Mouse (Mus musculus): Measurements from ENCODE around the gene Plppr3. TPM values are rescaled to one million over a fixed set of nuclear protein-coding genes. Genes with fewer than 3 reads are reported as not detected.
A peak's percentile ranks its signal among the peaks of the same experiment; 100 is the strongest.

Plppr3 gene
- total RNA-seq, 2 experiments from 2014 or later, result not detected

DNA sequence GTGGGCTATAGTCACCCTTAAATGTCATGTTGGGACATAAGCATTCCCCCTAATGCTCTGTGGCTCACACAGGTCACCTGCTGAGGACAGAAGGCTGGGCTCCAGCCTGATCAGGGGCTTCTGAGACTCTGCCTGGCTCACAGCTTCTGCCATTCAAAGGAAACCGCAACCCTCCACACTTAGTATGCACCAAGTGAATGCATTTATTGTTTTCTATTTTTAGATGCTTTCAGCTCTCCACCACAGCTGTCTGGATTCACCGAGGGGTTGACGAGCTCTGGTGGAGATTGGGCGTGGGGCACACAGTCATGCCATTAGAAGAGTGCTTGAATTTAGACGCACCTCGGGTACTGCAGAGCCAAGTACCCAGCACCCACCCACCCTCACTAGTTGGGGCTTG lies 1.1 kb downstream of the Plppr3 start:
- intact Hi-C loops (cut with DNase I), result no loop called here
- no peak for DNase-seq

GRCm38 (mm10) chr10:79872862-79873261 lies 1.6 kb downstream of the Plppr3 start:
- intact Hi-C loops (cut with DNase I), result no loop called here
- DNase-seq, result no peak

GRCm38 (mm10) chr10:79871845-79872244 lies 2.6 kb downstream of the Plppr3 start:
- DNase-seq, result no peak
- intact Hi-C loops (cut with DNase I), result no loop called here

DNA sequence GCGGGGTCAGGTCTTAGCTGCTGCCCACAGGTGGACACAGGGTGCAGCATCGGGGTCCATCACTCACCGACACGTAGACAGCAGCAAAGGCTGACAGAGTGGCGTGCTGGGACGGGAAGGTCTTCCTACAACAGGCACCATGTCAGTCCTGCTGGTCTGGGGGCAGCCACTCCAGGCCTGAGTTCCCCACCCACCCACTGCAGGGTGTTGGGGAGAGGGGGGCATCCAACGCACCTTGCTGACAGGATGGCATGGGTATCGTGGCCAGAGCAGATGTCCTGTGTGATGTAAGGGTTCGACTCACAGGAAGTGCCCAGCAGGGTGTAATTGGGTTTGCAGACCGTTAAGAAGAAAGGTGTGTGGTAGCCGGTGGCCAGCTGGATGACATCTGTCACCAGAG lies 7.8 kb downstream of the Plppr3 start:
- intact Hi-C loops (cut with DNase I), result no loop called here
- DNase-seq, result no peak

DNA sequence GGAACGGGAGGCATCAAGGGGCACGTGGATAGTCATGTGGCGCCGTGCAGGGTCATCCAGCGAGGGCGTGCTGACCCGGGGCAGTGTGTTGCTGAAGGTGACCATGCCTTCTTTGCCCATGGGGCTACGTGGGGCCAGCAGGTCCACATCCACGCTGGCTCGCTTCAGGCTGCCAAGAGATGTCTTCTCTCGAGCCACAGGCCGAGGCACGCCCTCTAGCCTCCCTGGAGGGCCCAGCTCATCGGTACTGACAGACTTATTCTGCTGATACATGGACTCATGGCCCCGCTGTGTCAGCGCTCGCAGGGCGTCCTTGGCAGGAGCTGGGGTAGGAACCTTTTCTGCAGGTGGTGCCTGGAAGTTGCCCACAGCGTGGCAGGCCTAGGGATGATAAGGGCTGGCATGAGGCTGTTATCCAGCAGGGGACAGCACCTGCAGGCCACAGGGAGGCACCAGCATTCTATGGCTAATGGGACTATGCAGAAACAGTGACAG lies 8.6 kb downstream of the Plppr3 start:
- no peak for DNase-seq
- intact Hi-C loops (cut with DNase I), result no loop called here

DNA sequence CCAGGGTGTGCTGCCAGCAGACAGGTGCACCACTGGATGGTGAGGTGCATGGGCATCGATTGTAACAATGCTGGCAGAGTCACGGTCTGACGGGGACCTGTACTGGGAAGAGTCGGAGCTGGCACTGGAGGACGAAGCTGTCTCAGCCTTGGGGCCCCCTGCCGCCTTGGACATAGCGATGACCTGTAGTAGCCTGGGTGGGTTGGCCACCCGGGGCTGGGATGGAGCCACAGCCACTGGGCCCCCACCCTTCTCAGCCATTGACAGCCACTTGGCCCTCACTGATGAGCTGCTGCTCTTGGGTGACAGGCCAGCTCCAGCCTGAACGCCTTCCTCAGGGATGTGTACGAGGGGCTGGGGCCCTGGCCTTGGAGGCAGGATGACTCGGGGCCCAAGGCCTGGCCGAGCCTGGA lies 9.2 kb downstream of the Plppr3 start:
- no peak for DNase-seq
- intact Hi-C loops (cut with DNase I), result no loop called here

GRCm38 (mm10) chr10:79864351-79865188 lies 9.9 kb downstream of the Plppr3 start:
- DNase-seq, result no peak
- intact Hi-C loops (cut with DNase I), result no loop called here

- DNase-seq, result no peak
These were observed 11.5 kb downstream of the Plppr3 start for GRCm38 (mm10) chr10:79862925-79863324.

DNA sequence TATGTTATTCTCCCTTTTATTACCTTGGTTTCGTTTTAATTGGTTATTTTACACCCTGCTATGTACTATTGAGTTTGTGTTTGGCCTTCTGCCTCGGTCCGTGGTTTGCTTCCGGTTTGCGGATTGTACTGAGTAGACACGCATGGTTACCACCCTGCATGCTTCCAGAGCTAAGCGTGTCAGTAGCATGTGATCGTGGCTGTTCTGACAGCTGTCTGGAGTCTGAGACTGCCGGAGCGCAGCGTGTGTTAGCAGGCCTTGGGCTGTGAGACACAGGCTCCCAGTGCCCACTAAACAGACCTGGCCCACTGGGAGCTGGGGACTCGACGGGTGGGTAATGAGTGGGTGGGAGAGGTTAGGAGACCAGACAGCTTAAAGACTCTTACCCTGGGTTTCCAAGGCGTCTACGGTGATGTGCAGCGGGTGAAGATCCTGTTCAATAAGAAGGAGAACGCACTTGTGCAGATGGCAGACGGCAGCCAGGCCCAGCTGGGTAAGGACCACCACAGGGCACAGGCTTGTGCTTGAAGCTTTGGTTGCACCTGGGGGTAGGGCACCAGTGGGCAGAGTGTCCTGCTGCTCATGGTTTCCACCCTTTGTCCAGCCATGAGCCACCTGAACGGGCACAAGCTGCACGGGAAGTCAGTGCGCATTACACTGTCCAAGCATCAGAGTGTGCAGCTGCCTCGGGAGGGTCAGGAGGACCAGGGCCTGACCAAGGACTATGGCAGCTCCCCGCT lies 12.2 kb downstream of the Plppr3 start:
- intact Hi-C loops (cut with DNase I), result no loop called here
- no peak for DNase-seq

More at GRCm38 (mm10) chr10:79862925-79863324, 11.5 kb downstream of the Plppr3 start:
- intact Hi-C loops (cut with DNase I), result no loop called here

DNA sequence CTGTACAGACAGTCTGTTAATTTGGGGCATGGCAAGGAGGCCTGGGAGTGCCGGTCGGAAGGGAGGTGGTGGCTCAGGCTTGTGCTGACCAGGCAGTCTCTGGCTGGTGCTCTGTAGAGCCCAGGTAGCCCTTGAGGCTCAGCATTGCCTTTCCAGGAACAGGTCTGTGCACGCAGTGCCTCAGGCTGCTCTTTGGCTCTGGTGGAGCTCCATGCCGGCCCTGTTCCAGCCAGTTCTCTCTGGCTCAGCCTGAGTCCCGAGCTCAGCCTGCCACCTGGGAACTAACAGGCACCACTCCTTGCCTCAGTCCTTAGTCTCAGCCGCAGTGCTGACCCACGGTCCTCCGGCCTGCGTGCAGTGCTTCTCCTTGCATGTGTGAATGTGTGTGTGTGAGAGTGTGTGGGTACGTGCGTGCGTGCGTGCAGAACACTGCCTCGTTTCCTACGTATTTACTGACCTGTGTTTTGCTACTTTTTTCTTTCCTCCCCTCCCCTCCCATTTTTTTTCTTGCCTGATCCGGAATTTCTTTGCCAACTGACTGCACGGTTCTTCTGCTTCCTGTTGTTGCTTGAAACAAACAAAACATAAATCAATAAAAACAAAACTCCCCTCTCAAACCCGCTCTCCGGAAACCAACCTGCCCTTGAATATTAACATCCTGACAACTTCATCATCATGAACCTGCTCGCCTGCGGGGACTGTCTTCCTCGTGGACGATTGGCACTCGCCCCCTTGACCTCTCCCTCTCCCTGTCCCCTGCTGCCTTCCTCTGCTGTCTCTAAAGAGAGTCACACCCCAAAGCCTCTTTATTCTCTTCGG lies 13.0 kb downstream of the Plppr3 start:
- intact Hi-C loops (cut with DNase I), result no loop called here

GRCm38 (mm10) chr10:79860079-79860911 lies 14.1 kb downstream of the Plppr3 start:
- no peak for DNase-seq
- intact Hi-C loops (cut with DNase I), result no loop called here

More for the DNA sequence above, 13.0 kb downstream of the Plppr3 start:
- DNase-seq, result no peak

GRCm38 (mm10) chr10:79859116-79859515 lies 15.3 kb downstream of the Plppr3 start:
- intact Hi-C loops (cut with DNase I), result no loop called here
- no peak for DNase-seq

DNA sequence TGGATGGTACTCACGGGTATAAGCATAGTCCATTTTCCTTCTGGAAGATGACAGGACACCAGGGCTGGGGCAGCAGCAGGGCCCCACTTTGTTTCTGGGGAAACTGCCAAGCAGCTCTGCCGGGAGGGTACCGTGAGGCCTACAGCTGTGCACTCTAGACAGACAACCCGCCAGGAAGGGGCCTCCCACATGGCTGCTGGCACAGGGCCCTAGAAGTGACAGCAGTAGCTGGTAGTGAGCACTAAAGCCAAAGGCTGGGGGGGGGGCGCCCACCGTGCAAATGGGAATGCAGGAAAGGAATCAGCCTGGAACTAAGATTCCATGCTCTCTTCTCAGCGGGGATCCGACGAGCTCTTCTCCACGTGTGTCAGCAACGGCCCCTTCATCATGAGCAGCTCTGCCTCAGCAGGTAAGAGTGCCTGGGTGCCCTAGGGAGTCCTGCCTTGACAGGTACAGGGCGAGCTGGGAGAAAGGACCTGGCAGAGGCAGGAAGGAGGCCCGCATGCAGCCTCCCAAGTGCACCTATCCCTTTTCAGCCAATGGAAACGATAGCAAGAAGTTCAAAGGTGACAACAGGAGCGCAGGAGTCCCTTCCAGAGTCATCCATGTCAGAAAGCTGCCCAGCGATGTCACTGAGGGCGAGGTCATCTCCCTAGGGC lies 15.9 kb downstream of the Plppr3 start:
- DNase-seq, result peak in 1 of 2 experiments; percentile 45
- intact Hi-C loops (cut with DNase I), result no loop called here

DNA sequence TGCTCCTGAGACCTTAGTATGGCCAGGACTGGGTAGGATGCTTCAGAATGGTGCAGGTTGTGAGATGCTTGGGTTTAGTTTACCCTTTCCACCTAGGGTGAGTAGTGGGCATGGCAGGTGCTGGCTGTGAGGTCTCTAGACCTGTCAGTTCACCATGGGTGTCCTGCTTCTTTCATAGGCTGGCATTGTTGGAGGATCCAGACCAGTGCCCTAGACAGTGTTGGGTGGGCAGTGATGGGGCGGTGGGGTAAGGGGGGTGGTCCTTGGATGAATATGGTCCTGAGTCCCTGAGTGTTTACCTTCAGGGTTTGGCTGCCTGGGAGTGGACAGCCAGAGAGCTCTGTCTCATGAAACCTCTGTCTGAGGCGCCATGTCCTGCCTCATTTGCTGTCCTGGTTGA lies 16.5 kb downstream of the Plppr3 start:
- DNase-seq, result no peak
- intact Hi-C loops (cut with DNase I), result no loop called here

- intact Hi-C loops (cut with DNase I), result no loop called here
These were observed 17.0 kb downstream of the Plppr3 start for GRCm38 (mm10) chr10:79857452-79857811.

DNA sequence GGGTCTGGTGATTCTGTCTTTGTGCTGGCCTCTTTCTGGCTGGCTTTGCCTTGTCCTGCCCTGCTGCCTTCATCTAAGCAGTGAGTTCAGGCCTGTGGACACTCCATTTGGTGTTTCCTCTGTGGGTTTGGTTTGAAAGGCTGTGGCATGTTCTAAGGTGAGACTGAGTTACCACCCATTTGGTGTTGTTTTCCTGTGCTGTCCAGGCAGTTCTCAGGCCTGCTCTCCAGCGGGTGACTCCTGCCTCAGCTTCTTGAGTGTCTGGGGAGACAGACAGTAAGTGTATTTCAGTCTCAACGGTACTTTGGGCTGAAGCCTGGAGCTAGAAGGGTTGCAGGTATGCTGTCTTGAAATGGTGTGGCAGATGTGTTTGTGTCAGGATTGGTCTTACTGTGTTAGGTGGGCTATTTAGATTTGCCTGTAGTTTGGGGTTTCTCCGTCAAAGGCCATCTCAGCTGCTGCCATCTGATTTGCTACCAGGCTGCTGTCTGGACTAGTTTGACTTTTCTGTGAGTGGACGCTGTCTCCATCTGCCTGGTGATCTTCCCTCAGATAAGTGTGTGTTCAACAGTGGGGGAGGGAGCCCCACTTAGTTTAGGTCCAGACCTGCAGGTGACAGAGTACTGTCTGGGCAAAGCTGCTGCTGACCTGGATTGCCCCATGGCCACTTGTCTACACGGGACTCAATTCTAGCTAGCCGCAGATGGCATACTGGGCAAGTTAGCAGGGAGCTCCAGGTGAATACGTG lies 17.6 kb downstream of the Plppr3 start:
- no peak for DNase-seq

More at GRCm38 (mm10) chr10:79857452-79857811, 17.0 kb downstream of the Plppr3 start:
- DNase-seq, result peak in 1 of 2 experiments; percentile 63

GRCm38 (mm10) chr10:79856280-79856679 lies 18.2 kb downstream of the Plppr3 start:
- intact Hi-C loops (cut with DNase I), result no loop called here
- no peak for DNase-seq

More for the DNA sequence above, 17.6 kb downstream of the Plppr3 start:
- intact Hi-C loops (cut with DNase I), result no loop called here

DNA sequence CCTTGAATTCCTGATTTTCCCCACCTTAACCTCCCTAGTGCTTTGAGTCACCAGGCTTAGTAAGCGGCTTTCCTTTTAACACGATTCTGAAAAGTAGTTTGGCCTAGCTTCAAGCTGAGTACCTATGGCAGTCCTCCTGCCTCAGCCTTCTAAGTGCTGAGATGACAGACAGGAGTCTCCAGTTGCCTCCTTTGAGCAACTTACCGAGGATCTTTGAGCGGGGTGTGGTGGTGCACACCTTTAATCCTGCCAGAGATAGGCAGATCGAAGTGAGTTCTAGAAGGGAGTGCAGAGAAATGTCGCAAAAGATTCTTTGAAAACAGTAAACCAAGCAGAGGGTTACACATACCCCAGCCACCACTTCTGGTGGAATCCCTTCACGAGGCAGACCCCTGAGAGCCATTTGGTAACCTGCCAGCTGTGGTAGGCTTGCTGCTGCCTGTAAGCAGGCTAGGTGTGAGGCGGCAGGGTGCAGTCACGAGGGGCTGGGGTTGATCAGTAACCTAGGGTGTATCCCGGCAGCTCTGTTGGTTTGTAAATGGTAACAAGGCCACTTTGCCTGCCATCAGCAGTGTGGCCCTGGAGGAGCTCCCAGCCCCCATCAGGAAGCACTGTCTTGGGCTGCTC lies 18.8 kb downstream of the Plppr3 start:
- DNase-seq, result no peak
- intact Hi-C loops (cut with DNase I), result no loop called here
